Mouse (Mus musculus) myocyte (in vitro differentiated cells): ENCODE results near the gene Kif13a.

Source experiments
- MAX ChIP-seq: IDR thresholded peaks from one replicate; pipeline ENCODE4 v1.6.1; 2011; ENCODE audit warnings: low read depth, mild to moderate bottlenecking, control low read depth
- USF1 ChIP-seq: IDR thresholded peaks from one replicate; pipeline ENCODE4 v1.6.1; 2011; ENCODE audit warnings: low read depth, mild to moderate bottlenecking, control low read depth, moderate library complexity

DNA sequence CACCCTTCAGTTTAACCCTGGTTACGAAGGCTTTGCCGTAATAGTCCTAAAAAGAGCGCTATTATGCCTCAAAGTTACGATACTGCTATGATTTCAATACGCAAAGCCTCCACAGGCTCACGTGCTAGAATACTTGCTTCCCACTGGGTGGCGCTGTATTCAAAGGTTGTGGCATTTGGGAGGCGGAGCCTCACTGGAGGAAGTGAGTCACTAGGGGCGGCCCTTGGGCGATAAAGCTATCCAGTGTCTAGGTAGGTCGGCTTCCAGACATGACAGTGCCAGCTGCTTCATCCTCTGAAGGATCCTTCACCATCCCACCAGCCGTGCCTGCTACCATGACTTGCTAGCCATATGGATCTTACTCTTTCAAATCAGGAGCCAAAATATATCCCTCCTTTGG lies 119.6 kb downstream of the Kif13a start:
- TF ChIP-seq USF1 (no peak), MAX (no peak)
